Mouse (Mus musculus) liver, embryonic 13.5 days (tissue): Measurements from ENCODE around the gene Ppp2r5d. TPM values are rescaled to one million over a fixed set of nuclear protein-coding genes. Genes with fewer than 3 reads are reported as not detected.

Source experiments
- ATAC-seq: fragments of 200-750 bp; cut with Nextera tagmentation; 2 replicates; pipeline ENCODE4 v1.8.0; 2017; ENCODE audit warnings: low read depth, mild to moderate bottlenecking, moderate number of reproducible peaks, moderate library complexity
- DNase-seq: peaks from one replicate; pipeline ENCODE4 v3.0.0; 2022
- H3K27ac ChIP-seq: fragments of 300-500 bp; sonication (generic); 2 replicates; pipeline ENCODE4 v1.5.1; 2015; ENCODE audit warnings: moderate library complexity, mild to moderate bottlenecking, inconsistent platforms
- H3K27me3 ChIP-seq: fragments of 300-500 bp; sonication (generic); 2 replicates; pipeline ENCODE4 v1.6.1; 2015; ENCODE audit warnings: mild to moderate bottlenecking, inconsistent platforms
- H3K36me3 ChIP-seq: fragments of 300-500 bp; sonication (generic); 2 replicates; pipeline ENCODE4 v1.6.1; 2015; ENCODE audit warnings: mild to moderate bottlenecking, inconsistent platforms
- H3K4me1 ChIP-seq: fragments of 300-500 bp; sonication (generic); replicated peaks from 2 replicates; pipeline ENCODE4 v1.6.1; 2015; ENCODE audit warnings: inconsistent platforms
- H3K4me2 ChIP-seq: fragments of 300-500 bp; sonication (generic); 2 replicates; pipeline ENCODE4 v1.6.1; 2015; ENCODE audit warnings: inconsistent platforms, mild to moderate bottlenecking, moderate library complexity
- H3K4me3 ChIP-seq: fragments of 300-500 bp; sonication (generic); replicated peaks from 2 replicates; pipeline ENCODE4 v1.5.1; 2015; ENCODE audit warnings: mild to moderate bottlenecking, inconsistent platforms
- H3K9ac ChIP-seq: fragments of 300-500 bp; sonication (generic); 2 replicates; pipeline ENCODE4 v1.6.1; 2015; ENCODE audit warnings: mild to moderate bottlenecking, inconsistent platforms
- H3K9me3 ChIP-seq: fragments of 300-500 bp; sonication (generic); replicated peaks from 2 replicates; pipeline ENCODE4 v1.6.1; 2016; ENCODE audit warnings: inconsistent platforms
- WGBS: fragments of 180-500 bp; shearing (Covaris S2); methylation state at CpG from one replicate; pipeline ENCODE4 v1.1.7; 2015; ENCODE audit not compliant: insufficient replicate concordance; 5-methylcytosine and 5-hydroxymethylcytosine counted together
- polyA plus RNA-seq: library from polyadenylated mRNA; unstranded; fragments of >200 nt; fragmentation: Nextera tagmentation; extraction: Ambion mirVana; gene quantifications from 2 replicates; pipeline ENCODE4 v1.2.1, GENCODE M21; 2015

Ppp2r5d gene
- polyA plus RNA-seq, 1 experiment from 2014 or later, result 31.2 TPM

- DNase-seq, result peak; percentile 37
- Histone ChIP-seq H3K9ac (no peak overlapping the region), H3K36me3 (peaks cover 35% of the 10 kb centered on the region), H3K27me3 (no peaks in the 10 kb centered on the region), H3K4me1 (peaks cover 29% of the 10 kb centered on the region), H3K4me2 (no peak overlapping the region), H3K4me3 (no peak overlapping the region), H3K27ac (no peak overlapping the region), H3K9me3 (no peaks in the 10 kb centered on the region)
- WGBS, result 81% methylated on average over 11 of the region's 11 CpGs
- no peak for ATAC-seq
These were observed 10.0 kb upstream of the Ppp2r5d start for GRCm38 (mm10) chr17:46714756-46715481.

DNA sequence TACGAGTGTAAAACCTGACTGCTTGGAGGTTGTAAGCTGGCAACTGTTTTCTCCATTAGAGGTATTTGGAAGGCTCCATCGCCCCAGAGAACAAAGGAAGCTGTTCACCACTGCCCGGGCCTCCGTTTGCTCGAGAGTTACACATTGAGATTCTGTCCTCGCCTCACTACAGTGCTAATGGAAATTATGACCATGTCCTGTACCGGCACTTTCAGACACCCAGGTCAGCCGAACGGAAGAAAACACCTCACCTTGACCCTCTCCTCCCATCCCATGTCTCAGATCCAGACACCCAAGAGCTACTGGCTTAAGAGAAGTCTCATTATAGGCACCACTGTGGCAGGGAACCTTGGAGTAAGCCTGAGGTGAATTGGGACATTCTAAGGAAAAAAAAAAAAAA is 8.9 kb upstream of the Ppp2r5d start:
- peak overlapping the region; percentile 99; the same call in 1 of the 2 replicates for H3K4me3 ChIP-seq
- H3K27ac ChIP-seq, result no peak overlapping the region
- H3K9ac ChIP-seq, result no peak overlapping the region
- no peaks in the 10 kb centered on the region for H3K27me3 ChIP-seq
- H3K4me2 ChIP-seq, result peak overlapping the region; percentile 87; the same call in 1 of the 2 replicates
- DNase-seq (no peak), ATAC-seq (no peak)
- 86% methylated on average over 9 of the region's 9 CpGs for WGBS
- peaks cover 35% of the 10 kb centered on the region for H3K36me3 ChIP-seq
- peaks cover 29% of the 10 kb centered on the region for H3K4me1 ChIP-seq
- H3K9me3 ChIP-seq, result no peaks in the 10 kb centered on the region

DNA sequence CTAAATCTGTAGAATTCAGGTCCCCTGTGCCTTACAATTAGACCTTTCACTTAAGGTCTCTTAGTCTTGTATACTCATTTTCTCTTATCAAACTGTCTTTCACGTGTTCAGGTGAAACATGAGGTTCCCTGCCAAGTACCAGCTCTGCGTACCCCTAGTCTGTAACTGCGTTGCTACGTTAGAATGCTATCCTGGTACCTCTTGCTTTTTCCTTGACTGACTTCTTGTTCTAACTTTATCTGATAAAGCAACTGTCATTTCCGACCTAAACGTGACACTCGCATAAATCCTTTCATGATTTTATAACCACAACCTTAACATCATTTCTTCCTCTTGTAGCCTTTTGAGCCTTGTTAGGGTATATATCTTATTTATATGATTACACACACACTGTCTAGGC is 7.5 kb upstream of the Ppp2r5d start:
- Histone ChIP-seq H3K27ac (peak overlapping the region; percentile 82; the same call in 1 of the 2 replicates), H3K9ac (peak overlapping the region; percentile 97), H3K27me3 (no peaks in the 10 kb centered on the region), H3K4me2 (peak overlapping the region; percentile 87), H3K36me3 (peaks cover 35% of the 10 kb centered on the region), H3K9me3 (no peaks in the 10 kb centered on the region), H3K4me1 (peaks cover 29% of the 10 kb centered on the region), H3K4me3 (peak overlapping the region; percentile 99)
- DNase-seq, result no peak
- ATAC-seq, result no peak
- WGBS, result 20% methylated on average over 7 of the region's 7 CpGs

DNA sequence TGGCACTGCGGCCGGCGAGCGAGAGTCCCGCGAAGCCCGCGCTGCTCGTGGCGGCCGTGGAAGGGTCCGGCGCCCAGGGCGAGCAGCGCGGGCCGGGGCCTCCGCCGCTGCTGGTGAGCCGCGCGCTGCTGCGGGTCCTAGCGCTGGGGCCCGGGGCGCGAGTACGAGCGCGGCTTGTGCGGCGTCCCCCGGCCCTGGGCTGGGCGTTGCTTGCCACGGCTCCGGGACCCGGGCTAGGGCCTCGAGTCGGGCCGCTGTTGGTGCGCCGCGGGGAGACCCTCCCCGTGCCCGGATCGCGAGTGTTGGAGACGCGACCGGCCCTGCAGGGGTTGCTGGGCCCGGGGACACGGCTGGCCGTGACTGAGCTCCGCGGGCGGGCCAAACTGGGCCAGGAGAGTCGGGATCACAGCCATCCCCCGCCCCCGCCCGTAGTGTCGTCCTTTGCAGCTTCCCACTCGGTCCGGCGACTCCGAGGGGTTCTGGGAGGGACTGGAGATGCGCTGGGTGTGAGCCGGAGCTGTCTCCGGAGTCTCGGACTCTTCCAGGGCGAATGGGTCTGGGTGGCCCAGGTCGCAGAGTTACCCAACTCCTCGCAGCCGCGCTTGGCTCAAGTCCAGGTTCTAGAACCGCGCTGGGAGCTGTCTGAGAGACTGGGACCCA is 6.8 kb upstream of the Ppp2r5d start:
- Histone ChIP-seq H3K36me3 (peaks cover 31% of the 10 kb centered on the region), H3K4me2 (peak overlapping the region; percentile 87), H3K4me3 (peak overlapping the region; percentile 99), H3K27me3 (no peaks in the 10 kb centered on the region), H3K4me1 (peaks cover 29% of the 10 kb centered on the region), H3K9me3 (no peaks in the 10 kb centered on the region), H3K27ac (peak overlapping the region; percentile 82), H3K9ac (peak overlapping the region; percentile 97)
- peak; percentile 69 for ATAC-seq
- under 1% methylated on average over 66 of the region's 76 CpGs for WGBS
- DNase-seq, result peak; percentile 18

DNA sequence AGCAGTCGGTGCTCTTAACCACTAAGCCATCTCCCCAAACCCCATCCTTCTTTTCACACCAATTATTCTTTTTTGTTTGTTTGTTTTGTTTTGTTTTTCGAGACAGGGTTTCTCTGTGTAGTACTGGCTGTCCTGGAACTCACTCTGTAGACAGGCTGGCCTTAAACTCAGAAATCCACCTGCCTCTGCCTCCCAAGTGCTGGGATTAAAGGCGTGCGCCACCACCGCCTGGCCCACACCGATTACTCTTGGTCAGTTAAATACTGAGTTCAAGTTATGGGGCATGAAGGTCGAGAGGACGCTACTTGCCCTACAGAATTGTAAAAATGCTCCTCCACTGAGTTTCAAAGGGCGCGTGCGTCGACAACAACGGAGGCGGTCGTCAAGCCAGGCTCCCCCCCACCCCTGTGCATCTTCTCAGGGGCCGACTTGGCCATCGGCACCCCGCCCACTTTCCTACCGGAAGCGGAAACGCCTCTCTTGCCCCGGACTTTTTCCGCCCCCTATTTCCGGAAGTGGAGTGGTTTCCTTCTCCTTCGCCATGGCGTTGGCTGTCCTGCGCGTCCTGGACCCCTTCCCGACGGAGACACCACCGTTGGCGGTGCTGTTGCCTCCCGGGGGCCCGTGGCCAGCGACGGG is 6.2 kb upstream of the Ppp2r5d start, which contains the start of gene Pex6:
Pex6 (plus strand) TSS at position 505 of the 639 bp plus-strand sequence.
- WGBS, result 7% methylated on average over 36 of the region's 36 CpGs
- H3K36me3 ChIP-seq, result peaks cover 25% of the 10 kb centered on the region

DNA sequence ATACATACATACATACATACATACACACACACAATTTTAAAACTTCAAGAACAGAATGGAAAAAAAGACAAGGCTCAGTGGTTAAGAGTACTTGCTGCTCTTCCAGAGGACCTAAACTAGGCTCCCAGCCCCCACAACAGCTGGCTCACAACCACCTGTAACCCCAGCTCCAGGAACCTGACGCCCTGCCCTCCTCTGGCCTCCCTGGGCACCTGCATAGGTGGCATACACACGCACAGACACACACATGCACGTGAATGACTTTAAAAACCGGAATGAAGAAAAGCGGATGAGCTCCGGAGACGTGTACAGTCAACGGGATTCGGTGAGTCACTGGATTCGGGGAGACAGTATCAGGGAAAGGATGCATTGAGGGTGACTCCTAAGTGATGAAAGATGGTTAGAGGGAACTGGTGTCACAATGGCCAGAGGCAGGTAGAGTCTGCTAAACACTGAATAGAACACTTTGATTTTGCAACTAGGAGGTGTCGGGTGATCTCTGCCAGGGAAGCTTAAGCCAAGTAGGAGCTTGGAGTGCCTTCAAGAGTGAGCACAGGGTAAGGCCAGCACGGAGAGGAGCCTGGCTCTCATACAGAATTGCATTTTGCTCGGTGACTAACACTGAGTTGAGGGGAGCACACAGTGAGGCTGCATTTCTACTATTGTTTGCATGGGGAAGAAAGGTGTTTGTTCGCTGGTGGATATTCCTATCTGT is 1.6 kb upstream of the Ppp2r5d start:
- Histone ChIP-seq H3K9ac (no peak overlapping the region), H3K4me1 (peaks cover 53% of the 10 kb centered on the region), H3K4me3 (no peak overlapping the region), H3K4me2 (peak overlapping the region; percentile 91; the same call in 1 of the 2 replicates), H3K9me3 (no peaks in the 10 kb centered on the region), H3K27me3 (no peaks in the 10 kb centered on the region), H3K27ac (no peak overlapping the region), H3K36me3 (0 out of 2 replicates have a peak, but pooled peaks cover 3% of the 10 kb centered on the region)
- DNase-seq, result no peak
- 84% methylated on average over 14 of the region's 14 CpGs for WGBS
- no peak for ATAC-seq

More for the DNA sequence above, 6.2 kb upstream of the Ppp2r5d start, which contains the start of gene Pex6:
- Histone ChIP-seq H3K4me1 (peaks cover 34% of the 10 kb centered on the region), H3K27ac (peak within 1 kb of the TSS; percentile 82), H3K4me3 (peak within 1 kb of the TSS; percentile 99), H3K4me2 (peak within 1 kb of the TSS; percentile 87), H3K27me3 (no peaks in the 10 kb centered on the region), H3K9me3 (no peaks in the 10 kb centered on the region), H3K9ac (peak within 1 kb of the TSS; percentile 97)
- peak; percentile 87 for ATAC-seq
- DNase-seq, result peak; percentile 82

DNA sequence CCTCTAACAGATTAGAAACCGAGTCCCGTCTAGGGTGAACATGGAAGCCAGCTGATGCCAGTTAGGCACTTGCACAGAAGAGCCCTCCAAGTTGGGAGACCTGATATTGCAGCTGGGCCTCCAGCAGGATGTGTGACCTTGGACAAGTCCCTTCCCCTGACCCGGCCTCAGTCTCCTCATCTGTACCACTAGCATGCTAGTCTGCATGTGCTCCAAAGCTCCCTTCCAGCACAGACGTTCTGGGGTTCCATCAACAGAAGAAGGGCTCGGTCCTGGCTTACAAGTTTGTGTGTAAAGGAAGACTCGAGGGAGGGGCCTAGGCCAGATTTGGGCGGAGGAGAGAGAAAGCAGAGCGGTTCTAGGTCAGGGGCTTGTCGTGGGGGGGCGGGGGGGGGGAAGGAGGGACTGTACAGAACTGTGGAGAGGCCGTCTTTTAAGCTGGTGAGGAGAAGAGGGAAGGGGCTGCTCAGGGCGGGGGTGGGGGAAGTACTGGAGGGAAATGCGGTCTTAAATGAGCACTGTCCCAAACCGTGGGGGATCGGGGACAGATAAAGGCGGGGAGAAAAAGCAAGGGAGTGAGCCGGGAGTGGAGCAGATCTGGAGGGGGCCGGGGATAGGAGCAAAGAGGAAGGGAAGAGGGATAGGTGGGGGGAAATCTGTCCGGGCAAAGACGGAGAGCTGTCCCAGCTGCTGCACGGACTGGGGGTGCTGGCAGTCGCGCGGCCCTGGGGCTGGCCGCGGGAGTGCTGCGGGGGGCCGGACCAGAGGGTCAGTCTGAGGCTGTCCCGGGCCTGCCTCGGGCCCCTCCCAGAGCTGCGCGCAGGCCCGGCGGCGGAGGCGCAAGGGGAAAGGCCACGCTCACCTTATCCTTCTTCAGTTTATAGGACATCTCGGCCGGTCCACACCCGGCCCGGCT is 682 bp downstream of the Ppp2r5d start:
- WGBS, result 3% methylated on average over 41 of the region's 41 CpGs
- DNase-seq, result no peak
- peak overlapping the region; percentile 91 for H3K4me2 ChIP-seq
- peak overlapping the region; percentile 91 for H3K4me3 ChIP-seq
- peak overlapping the region; percentile 95 for H3K9ac ChIP-seq
- H3K36me3 ChIP-seq, result peaks cover 15% of the 10 kb centered on the region; the same call in 1 of the 2 replicates
- peak overlapping the region; percentile 85 for H3K27ac ChIP-seq
- no peaks in the 10 kb centered on the region for H3K27me3 ChIP-seq
- H3K4me1 ChIP-seq, result peaks cover 62% of the 10 kb centered on the region
- ATAC-seq, result peak; percentile 68; the same call in 1 of the 2 replicates
- no peaks in the 10 kb centered on the region for H3K9me3 ChIP-seq

DNA sequence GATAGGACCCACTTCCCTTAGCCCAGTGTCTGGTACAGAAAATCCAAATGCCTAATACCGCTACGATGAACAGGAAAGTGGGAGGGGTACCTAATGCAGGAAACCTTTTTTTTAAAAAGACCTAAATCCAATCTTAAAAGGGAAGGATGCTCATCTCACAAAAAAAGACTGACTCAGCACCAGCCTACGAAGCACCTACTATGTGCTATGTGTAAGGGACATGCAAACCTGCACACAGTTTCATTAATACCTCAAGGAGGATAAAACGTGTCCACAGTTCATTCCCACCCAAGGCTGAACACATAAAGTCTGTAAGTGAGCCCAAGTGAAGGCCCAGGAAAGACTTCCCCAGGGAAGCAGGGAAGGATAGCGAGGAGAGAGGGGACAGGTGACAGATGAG is 2.4 kb downstream of the Ppp2r5d start:
- Histone ChIP-seq H3K4me1 (peaks cover 66% of the 10 kb centered on the region), H3K9me3 (no peaks in the 10 kb centered on the region), H3K9ac (peak overlapping the region; percentile 95; the same call in 1 of the 2 replicates), H3K4me2 (peak overlapping the region; percentile 91), H3K36me3 (peaks cover 24% of the 10 kb centered on the region), H3K27ac (no peak overlapping the region), H3K27me3 (no peaks in the 10 kb centered on the region), H3K4me3 (peak overlapping the region; percentile 91; the same call in 1 of the 2 replicates)
- ATAC-seq (no peak), DNase-seq (no peak)
- WGBS, result 78% methylated on average over 5 of the region's 5 CpGs

DNA sequence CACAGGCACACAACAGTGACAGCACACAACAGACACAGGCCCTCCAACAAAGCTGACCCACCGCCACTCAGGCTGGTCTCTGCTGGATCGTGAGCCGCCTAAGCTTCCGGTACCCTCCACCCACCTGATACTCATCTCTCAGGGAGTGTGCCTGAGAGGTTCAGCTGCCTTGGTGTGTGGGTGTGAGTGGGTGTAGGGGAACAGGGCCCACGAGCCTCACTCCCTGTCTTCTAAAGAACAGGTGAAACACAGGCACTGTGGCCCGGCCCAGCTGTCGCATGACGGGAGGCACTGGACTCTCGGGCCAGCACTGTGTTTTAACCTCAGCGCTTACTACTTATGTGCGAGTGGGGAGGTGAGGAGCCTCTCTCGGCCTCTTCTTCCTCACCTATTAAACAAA is 2.8 kb downstream of the Ppp2r5d start:
- no peak overlapping the region for H3K4me3 ChIP-seq
- 0 out of 2 replicates have a peak overlapping the region, but pooled peaks have one; percentile 21 for H3K4me2 ChIP-seq
- H3K27me3 ChIP-seq, result no peaks in the 10 kb centered on the region
- H3K36me3 ChIP-seq, result peaks cover 24% of the 10 kb centered on the region
- ATAC-seq (no peak), DNase-seq (no peak)
- H3K9me3 ChIP-seq, result no peaks in the 10 kb centered on the region
- WGBS, result 68% methylated on average over 12 of the region's 12 CpGs
- peaks cover 66% of the 10 kb centered on the region for H3K4me1 ChIP-seq
- no peak overlapping the region for H3K27ac ChIP-seq
- H3K9ac ChIP-seq, result peak overlapping the region; percentile 36

DNA sequence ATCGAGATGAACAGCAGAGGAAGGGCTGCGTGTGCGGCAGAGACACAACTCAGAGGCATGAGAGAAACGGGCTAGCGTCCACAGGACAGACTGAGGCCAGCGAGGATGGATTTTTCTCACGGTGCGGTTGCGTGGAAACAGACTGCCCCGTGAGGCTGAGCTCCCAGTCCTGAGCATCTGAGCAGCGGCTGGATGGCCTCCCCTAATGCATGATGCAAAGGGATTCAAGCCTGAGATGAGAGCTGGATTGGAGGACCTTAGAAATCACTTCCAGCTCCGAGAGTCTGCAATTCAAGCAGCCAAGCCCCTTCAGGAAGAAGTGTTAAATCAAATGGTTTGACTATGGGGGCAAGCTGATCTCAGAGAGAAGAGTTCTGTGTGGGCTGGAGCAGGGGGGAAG is 3.4 kb downstream of the Ppp2r5d start:
- no peak overlapping the region for H3K4me3 ChIP-seq
- H3K27me3 ChIP-seq, result no peaks in the 10 kb centered on the region
- peaks cover 64% of the 10 kb centered on the region for H3K4me1 ChIP-seq
- no peak overlapping the region for H3K4me2 ChIP-seq
- WGBS, result 83% methylated on average over 12 of the region's 12 CpGs
- no peak overlapping the region for H3K9ac ChIP-seq
- no peak overlapping the region for H3K27ac ChIP-seq
- peaks cover 24% of the 10 kb centered on the region for H3K36me3 ChIP-seq
- no peaks in the 10 kb centered on the region for H3K9me3 ChIP-seq
- DNase-seq, result no peak
- ATAC-seq, result no peak
